16 mouse cellular contexts compared by ENCODE assay signal in genomic region chr1:171473920-171474640, GRCm38 (mm10). TPM values are rescaled to one million over a fixed set of nuclear protein-coding genes. Genes with fewer than 3 reads are reported as not detected.
"Had no signal": no experiment of that assay in that cellular context is flagged by ENCODE, and none has a peak within 500 bp of the region (broad histone marks: within the 10 kb centered on the region; RNA-seq: fewer than 3 reads in every experiment).

No protein-coding gene starts in this region.

- H3K9ac ChIP-seq: limb, embryonic 12.5 days; liver, embryonic 14.5 days; midbrain, embryonic 13.5 days had no signal

- H3K9me3 ChIP-seq: limb, embryonic 12.5 days; midbrain, embryonic 13.5 days had no signal

- DNase-seq: kidney, adult 11 months; kidney, adult 9 months; kidney, postnatal 36 days; layer of hippocampus, adult 9-11 months; layer of hippocampus, postnatal 36 days; lung, adult 18-20 months; lung, postnatal 4 days; right cerebral cortex, postnatal 14 days; thymus, adult 2 months; thymus, postnatal 25 days had no signal

- H3K36me3 ChIP-seq: limb, embryonic 12.5 days; midbrain, embryonic 13.5 days had no signal

- H3K4me2 ChIP-seq: limb, embryonic 12.5 days; midbrain, embryonic 13.5 days had no signal

- H3K27me3 ChIP-seq: midbrain, embryonic 13.5 days had no signal

- ATAC-seq: midbrain, embryonic 13.5 days had no signal

- H3K4me3 ChIP-seq: limb, embryonic 12.5 days; midbrain, embryonic 13.5 days had no signal

- H3K4me1 ChIP-seq: limb, embryonic 12.5 days; midbrain, embryonic 13.5 days had no signal

- H3K27ac ChIP-seq: kidney, postnatal 0 days; limb, embryonic 12.5 days; liver, embryonic 14.5 days; midbrain, embryonic 13.5 days had no signal

RNA-seq across cellular contexts. Expression of gene Tstd1, which starts 55.4 kb away (rescaled TPM):
- total RNA-seq: megakaryocyte-erythroid progenitor cell, adult 5-6 weeks; midbrain, postnatal 0 days had no signal
